In genomic region chr3:107239607-107240006, GRCm38 (mm10) we compare ENCODE assay signal across 44 mouse cellular contexts. TPM values are rescaled to one million over a fixed set of nuclear protein-coding genes. Genes with fewer than 3 reads are reported as not detected.
"Had no signal": no experiment of that assay in that cellular context is flagged by ENCODE, and none has a peak within 500 bp of the region (broad histone marks: within the 10 kb centered on the region; RNA-seq: fewer than 3 reads in every experiment).

TSS of gene Prok1 (minus strand) at chr3:107239707.

- H3K4me3 ChIP-seq: heart, adult 2 months; heart, embryonic 10.5 days; heart, embryonic 12.5 days; heart, embryonic 13.5 days; heart, embryonic 15.5 days; hindbrain, embryonic 10.5 days; hindbrain, embryonic 12.5 days; hindbrain, embryonic 13.5 days; hindbrain, embryonic 15.5 days; intestine, embryonic 15.5 days; kidney, embryonic 15.5 days had no signal

- H3K4me1 ChIP-seq: heart, embryonic 10.5 days; heart, embryonic 12.5 days; heart, embryonic 13.5 days; heart, embryonic 15.5 days; intestine, embryonic 15.5 days; kidney, embryonic 15.5 days had no signal

- H3K36me3 ChIP-seq: heart, embryonic 10.5 days; heart, embryonic 12.5 days; heart, embryonic 13.5 days; heart, embryonic 15.5 days; hindbrain, embryonic 10.5 days; hindbrain, embryonic 12.5 days; hindbrain, embryonic 13.5 days; hindbrain, embryonic 15.5 days; intestine, embryonic 15.5 days; kidney, embryonic 15.5 days had no signal

- DNase-seq: heart, adult 18-20 months; heart, adult 2 months; heart, postnatal 10 days; heart, postnatal 14 days; heart, postnatal 36 days; heart, postnatal 4 days; kidney, adult 11 months; kidney, adult 18-20 months; kidney, adult 8-10 months; kidney, adult 9 months; kidney, postnatal 10 days; kidney, postnatal 14 days; kidney, postnatal 4 days; layer of hippocampus, adult 9-11 months; layer of hippocampus, postnatal 36 days had no signal

- H3K27ac ChIP-seq: heart, adult 2 months; heart, embryonic 10.5 days; heart, embryonic 13.5 days; heart, embryonic 15.5 days; hindbrain, embryonic 10.5 days; hindbrain, embryonic 12.5 days; hindbrain, embryonic 13.5 days; hindbrain, embryonic 14.5 days; hindbrain, embryonic 15.5 days; hindbrain, postnatal 0 days; intestine, embryonic 15.5 days; kidney, embryonic 15.5 days; kidney, postnatal 0 days had no signal

- H3K27me3 ChIP-seq: intestine, embryonic 15.5 days; kidney, embryonic 15.5 days had no signal

- ATAC-seq: hindbrain, embryonic 16.5 days; hindbrain, postnatal 0 days; inflammation-experienced regulatory T-cells, adult 6 months; intestine, embryonic 15.5 days; intestine, embryonic 16.5 days; intestine, postnatal 0 days had no signal

- H3K9ac ChIP-seq: heart, embryonic 12.5 days; heart, embryonic 13.5 days; heart, embryonic 15.5 days; hindbrain, embryonic 12.5 days; hindbrain, embryonic 13.5 days; hindbrain, embryonic 14.5 days; hindbrain, embryonic 15.5 days; intestine, embryonic 15.5 days; kidney, embryonic 15.5 days had no signal

- H3K4me2 ChIP-seq: heart, embryonic 11.5 days; heart, embryonic 12.5 days; heart, embryonic 13.5 days; heart, embryonic 15.5 days; hindbrain, embryonic 12.5 days; hindbrain, embryonic 13.5 days; hindbrain, embryonic 14.5 days; hindbrain, embryonic 15.5 days; intestine, embryonic 15.5 days; kidney, embryonic 15.5 days had no signal

- H3K9me3 ChIP-seq: heart, embryonic 10.5 days; heart, embryonic 12.5 days; heart, embryonic 13.5 days; heart, embryonic 15.5 days; hindbrain, embryonic 10.5 days; hindbrain, embryonic 12.5 days; hindbrain, embryonic 13.5 days; hindbrain, embryonic 15.5 days; intestine, embryonic 15.5 days; kidney, embryonic 15.5 days had no signal

RNA-seq across cellular contexts. Expression of gene Prok1, which starts in this region (rescaled TPM):
- total RNA-seq: heart, adult 2 months; heart, adult 8-10 months; heart, postnatal 10 days; heart, postnatal 14 days; heart, postnatal 25 days; heart, postnatal 36 days; hematopoietic stem cell, adult 5-6 weeks; layer of hippocampus, postnatal 10 days; layer of hippocampus, postnatal 14 days; layer of hippocampus, postnatal 36 days had no signal
- polyA plus RNA-seq: heart, adult 2 months; heart, embryonic 10.5 days; heart, embryonic 11.5 days; heart, embryonic 12.5 days; heart, embryonic 13.5 days; heart, embryonic 14.5 days; heart, embryonic 15.5 days; heart, embryonic 16.5 days; heart, postnatal 0 days; hindbrain, embryonic 11.5 days; hindbrain, embryonic 12.5 days; hindbrain, embryonic 15.5 days; intestine, embryonic 14.5 days; intestine, embryonic 15.5 days; intestine, postnatal 0 days; kidney, embryonic 14.5 days; kidney, embryonic 15.5 days had no signal
